Mouse (Mus musculus) adrenal gland (tissue): ENCODE data around the gene Dnah2.

Experiments
- intact Hi-C: fragments of 180-260 bp; cut with DNase I; formaldehyde crosslinking; loops from one replicate; pipeline ENCODE4 v1.15.1; 2025
- microRNA-seq, 2 experiments: library from miRNA; unstranded; fragments of <30 nt; microRNA quantifications; one replicate each; pipeline ENCODE4; 2019

Dnah2 gene

GRCm38 (mm10) chr11:69371601-69372000 is 177.3 kb downstream of the Dnah2 start:
- intact Hi-C loops: loop anchor here (5.0 kb wide), 1 partner anchor 39 kb away; no protein-coding TSS in a partner anchor

- intact Hi-C loops: loop anchor here (5.0 kb wide), 1 partner anchor 39 kb away; no protein-coding TSS in a partner anchor
Observed at GRCm38 (mm10) chr11:69370817-69371215, 178.1 kb downstream of the Dnah2 start.

Small RNAs within 50 kb of the gene (microRNA-seq; reads per million reads assigned to microRNA genes)
- gene Gm27493: 0 reads per million in 2 experiments
